Mouse (Mus musculus): Measurements from ENCODE around the gene Fkbp1a.

Gene Fkbp1a

DNA sequence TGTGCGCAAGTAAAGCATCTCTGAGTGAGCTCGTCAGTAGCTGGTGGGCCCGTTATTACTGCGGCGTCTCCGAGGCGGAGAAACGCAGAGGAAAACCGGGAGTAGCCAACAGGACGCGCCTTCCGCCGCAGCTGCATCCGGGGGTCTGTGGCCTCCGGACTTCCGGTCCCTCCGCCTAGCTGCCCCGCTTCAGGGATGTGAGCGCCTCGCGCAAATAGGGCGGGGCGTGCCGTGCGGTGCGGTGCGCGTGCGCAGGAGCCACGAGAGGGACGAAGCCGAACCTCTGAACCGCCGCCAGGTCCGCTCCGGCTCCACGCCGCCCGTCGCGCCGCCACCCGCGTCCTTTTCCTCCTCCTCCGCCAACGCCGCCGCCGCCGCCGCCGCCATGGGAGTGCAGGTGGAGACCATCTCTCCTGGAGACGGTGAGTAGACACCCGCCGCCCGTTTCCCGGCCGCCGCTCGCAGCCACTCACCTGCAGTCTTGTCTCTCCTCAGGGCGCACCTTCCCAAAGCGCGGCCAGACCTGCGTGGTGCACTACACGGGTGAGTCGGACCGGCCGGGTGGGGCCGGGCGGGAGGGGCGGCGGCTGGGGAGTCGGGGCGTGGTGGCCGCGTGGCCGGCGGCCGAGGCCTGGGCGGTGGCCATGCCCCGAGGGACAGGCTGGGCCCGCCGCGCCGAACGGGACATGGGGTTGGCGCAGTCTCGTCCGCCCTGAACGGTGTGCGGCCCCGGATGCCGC is at the start of gene Fkbp1a:
Fkbp1a (plus strand) TSS at position 161 of the 740 bp plus-strand sequence.
- peak; percentile 98 to 99 for DNase-seq

DNA sequence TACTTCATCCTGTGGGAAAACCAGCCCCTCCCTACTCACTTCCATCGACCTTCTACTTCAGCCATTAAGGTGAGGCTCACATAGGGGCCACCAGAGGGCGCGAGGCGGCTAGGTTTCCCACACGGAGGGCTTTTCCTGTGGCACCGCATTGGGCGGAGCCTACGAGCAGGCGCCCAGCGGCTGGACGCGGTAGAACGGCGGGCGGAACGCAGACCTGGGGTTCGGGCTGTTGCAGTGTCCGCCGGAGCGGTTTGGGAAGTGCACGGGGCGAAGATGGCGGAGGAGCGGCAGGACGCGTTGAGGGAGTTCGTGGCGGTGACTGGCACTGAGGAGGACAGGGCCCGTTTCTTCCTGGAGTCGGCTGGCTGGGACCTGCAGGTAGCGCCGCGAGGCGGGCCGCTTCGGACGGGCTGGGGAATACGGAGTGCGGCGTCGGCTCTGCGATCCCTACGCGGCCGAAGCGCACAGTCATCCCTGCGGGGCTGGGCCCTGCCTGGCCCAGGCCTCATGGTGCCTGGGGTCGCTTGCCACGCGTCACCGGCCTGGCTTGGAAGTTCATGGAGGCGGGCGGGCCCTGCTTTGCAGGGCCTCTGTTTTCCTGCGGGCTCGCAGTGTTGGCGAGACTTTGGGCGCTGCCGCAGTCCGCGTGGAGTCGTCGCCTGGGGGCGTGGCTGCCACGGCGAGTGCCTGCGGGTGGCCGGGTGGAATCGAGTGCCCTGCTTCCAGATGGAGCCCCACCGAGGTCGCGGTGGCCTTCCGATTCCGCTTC is 48.1 kb upstream of the Fkbp1a start, which contains the start of gene Nsfl1c:
Nsfl1c (plus strand) TSS at position 148 of the 769 bp plus-strand sequence.
- peak; percentile 96 to 98 for DNase-seq

DNA sequence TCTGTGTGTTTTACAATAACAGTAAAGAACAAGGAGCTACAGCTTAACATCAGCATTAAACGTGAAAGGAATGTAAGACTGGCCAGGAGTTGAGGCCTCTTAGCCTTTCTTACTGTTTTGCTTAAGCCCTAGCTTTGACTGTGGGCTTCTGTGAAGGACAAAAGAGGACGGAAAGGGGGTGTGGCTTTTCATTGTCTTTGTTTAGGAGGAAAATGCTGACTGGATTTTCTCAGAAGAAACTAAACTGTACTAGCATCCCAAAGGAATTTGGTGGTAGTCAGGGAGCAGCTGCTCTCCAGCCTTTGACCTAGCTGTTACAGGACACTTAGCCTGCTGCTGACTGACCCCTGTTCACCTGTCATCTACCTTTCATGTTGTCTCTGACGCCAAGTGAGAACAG is 43.9 kb upstream of the Fkbp1a start:
- DNase-seq, result no peak

DNA sequence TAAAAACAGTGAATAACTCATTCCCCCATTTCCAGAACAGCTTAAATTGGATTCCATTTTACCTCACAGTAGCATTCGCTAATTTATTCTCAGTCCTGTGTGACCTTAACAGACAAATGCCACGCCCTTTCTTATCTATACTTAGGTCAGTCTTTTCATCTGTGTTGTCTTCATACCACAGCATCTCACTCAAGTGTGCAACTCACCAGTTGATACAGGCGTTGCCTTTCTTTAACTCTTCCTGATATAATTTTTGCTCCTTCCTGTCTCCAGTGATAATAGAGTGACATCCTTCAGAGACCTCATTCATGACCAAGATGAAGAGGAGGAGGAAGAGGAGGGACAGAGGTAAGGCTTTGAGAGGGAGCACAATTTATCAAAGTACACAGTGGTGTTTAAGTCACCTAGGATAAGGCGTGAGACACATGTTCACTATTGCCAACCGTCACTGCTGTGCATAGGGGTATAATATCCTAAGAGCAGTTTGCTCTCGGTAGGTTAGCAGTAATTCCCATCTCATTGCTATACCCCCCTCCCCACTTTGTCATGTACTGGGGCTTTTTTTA is 41.8 kb upstream of the Fkbp1a start:
- DNase-seq, result no peak

DNA sequence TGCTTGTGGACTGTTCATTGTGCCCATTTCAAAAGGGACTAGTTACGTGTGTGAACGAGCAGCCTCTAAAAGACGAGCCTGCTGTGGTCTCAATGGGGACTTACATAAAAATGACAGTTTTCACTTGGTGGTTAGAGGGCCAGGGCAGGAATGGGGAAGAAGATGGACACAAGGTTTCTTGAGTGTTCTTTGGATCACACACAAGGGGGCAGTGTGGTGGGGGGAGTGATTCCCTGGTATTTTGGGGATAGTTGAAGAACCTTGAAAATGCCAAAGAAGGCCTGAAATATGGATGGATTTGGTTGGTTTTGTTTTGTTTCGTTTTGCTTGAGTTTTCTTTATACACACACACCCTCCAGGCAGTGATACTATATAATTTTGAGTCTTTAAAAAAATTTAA is 38.1 kb upstream of the Fkbp1a start:
- no peak for DNase-seq

DNA sequence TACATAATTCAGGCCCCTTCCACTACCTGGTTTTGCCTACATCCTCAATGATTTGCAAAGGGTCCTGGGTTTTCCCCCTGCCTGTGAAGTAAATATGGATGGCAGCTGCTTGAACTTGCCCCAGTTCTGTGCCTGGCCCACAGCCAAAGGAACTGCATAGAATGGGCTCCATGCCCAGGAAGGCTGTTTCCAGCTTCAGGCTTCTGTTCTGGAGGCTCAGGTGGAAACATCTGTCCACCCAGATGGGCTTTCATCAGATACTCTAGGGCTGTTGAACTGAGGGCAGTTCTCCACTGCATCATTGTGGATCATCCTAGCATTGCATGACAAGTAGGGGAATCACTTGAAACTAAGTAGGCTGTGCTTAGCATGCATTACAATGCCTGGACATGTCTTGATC is 30.1 kb upstream of the Fkbp1a start:
- peak; percentile 71 to 81 for DNase-seq

DNA sequence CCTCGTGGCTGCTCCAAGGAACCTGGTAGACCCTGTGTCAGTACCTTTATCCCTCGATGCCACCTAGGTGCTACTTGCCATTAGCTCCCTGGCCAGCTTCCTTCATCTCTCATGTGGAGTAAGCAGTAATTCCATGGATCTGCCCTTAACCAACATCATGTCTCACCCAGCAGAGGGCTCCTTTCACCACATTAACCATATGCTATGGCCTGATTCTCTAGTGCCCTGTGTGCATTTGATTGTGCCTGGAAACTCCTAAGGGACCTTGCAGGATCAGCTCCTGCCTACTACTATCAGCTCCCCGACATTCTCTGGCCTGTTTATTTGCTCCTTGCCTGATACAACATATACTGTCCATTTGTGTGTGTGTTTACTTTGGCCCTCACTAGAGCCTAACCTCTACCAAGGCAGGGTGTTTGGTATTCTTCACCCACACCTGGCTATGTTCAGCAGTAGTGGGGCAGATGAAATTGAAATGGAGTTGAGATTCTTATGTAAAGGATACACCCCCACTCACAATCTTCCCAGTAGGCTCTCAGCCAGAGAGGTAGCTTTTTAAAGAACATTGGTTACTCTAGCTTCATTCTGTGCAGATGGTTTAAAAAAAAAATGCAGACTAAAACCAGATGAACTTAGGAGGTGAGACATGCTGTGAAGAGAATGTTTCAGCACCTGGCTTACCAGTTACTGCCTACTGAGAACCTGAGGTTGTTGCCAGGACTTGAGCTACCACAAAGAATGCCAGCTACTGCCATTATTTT is 28.6 kb upstream of the Fkbp1a start:
- no peak for DNase-seq

DNA sequence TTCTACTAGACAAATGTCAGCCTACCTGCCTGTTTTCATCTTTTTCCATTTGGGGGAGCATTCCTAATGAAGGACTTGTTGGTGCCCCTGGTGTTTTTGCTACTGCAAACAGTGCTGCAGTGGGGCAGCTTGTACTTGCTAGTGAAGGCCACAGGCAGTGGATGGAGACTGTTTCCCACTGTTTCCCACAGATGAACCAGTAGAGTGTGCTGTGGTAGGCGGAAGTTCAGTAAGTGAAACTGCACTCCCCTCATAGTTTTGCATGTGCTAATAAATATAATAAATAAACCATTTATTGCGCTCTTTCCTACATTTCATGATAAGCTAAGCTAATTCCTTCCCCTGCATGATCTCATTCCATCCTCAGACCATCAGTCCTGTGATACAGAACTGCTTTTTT is 23.3 kb upstream of the Fkbp1a start:
- DNase-seq, result no peak

DNA sequence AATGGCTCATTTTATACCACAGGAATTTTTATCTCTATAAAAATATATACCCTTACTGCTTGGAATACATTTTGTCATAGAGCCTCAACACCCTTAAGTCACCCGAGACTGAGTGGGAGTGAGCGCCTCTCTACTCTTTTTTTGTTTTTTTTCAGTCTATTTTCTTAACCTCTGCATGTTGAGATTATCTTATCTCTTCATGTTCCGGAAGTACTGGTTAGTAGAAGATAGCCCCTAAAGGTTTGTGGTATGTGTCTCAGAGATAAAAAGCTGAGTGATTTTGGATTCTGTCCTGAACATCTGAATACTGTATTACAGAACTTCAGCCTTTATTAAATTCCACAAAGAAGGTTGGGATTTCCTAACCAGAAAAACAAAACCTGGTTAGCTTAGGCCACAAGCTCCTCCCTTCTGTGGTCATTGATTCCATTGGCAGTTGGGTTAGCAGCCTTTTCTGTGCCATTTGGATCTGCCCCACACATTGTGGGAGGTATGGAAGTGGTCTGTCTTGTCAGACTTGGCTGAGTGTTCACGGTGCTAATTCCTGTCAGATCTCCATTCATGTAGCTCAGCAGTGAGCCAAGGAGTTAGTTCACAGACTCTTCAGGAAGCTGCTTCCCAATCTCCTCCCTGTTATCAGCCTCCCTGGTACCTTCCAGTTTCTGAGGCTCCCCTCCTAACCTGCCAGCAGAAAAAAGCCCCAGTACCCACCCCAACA is 17.8 kb upstream of the Fkbp1a start:
- no peak for DNase-seq

DNA sequence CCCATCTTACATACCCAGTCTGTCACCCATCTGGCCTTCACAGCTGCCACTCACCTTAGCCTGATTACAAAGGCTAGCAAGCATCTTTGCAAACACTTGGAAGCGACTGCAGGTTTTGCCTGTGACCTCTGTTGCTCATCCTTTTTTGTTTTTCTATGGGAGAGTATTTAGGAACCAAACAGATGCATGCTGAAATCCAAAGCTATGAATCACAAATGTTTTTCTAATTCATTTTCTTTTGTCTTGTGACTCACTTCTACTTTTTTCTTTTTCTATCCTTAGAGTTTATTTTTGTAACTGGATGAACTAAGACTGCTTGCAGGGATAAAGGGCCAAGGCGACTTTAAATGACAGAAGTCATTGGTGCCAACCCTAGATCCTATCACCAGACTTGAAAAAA is 16.8 kb upstream of the Fkbp1a start:
- no peak for DNase-seq

DNA sequence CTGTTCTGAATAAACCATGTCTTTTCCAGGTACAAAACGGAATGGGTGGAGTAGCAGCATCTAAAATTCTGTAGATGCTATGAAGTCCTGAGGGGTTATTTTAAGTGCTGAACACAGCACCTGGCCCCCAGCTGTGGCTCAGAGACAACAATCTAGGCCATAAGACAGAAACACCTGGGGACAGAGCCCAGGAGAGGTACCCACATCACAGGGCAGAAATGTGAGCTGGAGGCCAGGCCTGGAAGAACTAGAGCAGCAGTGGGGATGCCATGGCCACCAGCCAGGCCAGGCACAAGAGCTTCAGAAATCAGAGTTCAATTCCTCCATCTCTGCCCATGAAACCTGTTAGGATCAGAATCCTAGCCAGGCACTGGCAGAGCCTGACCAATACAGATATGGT is 14.2 kb upstream of the Fkbp1a start:
- DNase-seq, result no peak

DNA sequence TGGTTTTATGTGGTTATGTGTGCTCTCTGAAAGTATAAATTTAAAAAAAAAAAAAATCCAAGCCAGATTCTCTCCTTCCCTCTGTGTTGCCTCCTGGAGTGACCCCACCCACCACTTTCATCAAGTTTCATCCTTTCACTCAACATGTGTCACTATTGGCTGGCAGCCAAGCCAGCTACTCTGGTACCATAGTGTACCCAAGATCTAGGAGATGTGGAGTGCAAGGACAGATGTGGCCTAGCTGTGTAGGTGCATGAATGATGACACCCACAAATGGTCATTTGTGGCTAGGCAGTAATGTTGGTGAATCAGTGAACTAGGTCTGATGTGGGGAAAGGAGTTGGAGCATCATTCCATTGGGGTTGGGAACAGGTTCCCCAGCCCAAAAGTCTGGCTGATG is 13.1 kb upstream of the Fkbp1a start:
- no peak for DNase-seq

DNA sequence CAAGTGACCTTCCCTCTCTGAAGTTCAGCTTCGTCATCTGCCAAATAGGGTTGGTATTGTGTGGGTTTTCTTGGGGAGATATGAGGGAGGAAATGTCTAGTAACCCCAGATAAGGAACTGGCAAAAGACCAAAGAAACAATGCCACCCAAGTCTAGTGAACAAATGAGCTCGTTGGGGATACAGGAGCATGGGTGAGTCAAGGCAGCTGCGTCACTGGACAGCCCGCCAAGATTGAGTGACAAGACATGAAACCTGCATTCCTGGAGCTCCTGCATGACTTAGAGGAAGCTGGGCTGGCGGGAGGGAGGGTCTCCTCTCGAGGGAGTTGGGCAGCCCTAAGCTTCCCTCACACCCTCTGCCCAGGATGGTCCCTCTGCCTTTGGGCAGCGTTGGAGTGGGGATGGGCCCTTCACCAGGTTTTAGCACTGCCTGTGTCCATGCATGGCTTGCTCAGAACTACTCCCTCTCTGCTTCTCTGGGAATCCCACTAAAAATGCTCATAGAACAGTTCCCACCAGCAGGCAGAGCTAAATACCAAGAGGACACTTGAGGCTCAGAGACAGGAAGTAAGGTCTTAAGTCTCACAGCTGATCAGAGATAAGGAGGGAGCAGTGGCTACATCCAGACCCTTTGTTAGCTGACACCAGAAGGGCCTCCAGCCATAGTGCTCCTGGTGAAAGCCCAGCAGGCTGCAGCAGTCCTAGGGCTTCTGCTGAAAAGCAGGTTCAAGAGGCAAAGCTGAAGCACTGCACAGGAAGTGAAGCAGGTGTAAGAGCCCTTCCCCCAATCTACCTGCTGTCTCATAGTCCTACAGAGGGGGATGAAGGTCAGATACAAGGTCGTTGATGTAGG is 11.7 kb upstream of the Fkbp1a start:
- DNase-seq, result peak; percentile 51

DNA sequence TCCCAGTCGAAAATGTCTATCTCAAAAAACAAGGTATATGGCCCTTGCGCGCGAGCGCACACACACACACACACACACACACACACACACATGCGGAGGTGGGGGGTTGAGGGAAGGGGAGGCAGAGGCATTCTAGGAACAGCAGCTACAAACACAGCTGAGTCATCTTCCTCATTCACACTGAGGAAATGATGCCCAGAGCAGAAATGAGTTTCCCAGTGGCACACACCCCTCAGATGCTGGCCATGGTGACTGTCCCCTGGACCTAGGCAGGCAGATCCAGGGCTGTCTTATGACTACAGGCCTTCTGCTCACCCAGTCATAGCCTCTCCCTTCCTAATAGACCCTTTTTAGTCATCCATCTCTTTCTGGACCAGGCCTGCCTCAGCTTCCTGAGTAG is 8.7 kb upstream of the Fkbp1a start:
- no peak for DNase-seq

DNA sequence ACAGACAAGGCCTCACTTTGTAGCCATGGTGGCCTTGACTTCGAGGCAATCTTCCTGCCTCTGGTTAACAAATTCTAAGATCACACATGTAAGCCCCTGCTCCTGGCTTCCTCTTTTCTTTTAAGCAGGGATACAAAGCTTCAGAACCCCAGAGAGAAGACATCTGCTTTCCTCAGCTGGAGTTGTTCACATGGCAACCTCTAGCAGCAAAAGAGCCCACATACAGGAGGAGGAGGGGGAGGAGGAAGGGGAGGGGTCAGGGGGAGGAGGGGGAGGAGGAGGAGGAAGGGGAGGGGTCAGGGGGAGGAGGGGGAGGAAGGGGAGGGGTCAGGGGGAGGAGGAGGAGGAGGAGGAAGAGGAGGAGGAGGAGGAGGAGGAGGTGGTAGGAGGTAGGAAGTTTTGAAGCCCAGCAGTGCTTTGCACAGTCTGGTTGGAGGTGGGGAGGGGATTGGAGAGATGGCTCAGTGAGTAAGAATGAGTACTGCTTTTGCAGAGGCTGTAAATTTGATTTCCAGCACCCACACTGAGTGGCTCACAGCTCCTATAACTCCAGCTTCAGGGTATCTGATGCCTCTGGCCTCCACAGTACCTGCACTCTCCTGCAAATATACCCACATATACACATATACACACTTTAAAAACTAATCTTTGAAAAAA is 6.2 kb upstream of the Fkbp1a start:
- no peak for DNase-seq

DNA sequence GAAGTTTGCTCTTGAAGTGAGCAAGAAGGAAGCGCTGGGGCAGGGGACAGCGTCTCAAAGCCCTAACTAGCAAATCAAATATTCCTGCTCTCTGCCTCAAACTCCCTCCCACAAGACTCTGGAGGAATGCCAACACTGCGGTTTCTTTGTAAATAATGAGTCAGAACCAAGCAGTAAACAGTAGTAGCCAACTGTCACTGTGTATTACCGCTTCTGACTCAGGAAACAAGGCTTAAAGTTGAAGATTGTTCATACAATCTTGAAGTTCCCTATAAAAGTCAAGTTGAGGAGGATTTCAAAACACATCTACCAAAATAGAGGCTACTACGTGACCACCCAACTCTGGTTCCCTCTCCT is 5.7 kb upstream of the Fkbp1a start:
- peak; percentile 36 to 82 for DNase-seq

DNA sequence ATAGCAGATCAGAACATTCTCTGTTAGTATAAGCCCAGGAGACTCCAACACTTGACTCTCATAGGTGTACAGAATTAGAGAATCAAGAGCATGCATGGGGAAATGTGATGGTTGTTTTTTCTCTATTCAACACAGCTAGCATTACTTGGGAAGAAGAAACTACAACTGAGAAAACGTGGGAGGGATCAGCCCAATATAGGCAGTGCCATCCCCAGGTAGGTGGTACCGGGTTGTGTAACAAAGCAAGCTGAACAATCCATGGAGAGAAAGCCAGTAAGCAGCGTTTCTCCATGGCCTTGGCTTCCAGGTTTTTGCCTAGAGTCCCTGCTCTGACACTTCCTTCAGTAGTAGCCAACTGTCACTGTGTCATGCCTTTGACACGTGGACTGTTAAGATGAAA is 3.6 kb upstream of the Fkbp1a start:
- no peak for DNase-seq

DNA sequence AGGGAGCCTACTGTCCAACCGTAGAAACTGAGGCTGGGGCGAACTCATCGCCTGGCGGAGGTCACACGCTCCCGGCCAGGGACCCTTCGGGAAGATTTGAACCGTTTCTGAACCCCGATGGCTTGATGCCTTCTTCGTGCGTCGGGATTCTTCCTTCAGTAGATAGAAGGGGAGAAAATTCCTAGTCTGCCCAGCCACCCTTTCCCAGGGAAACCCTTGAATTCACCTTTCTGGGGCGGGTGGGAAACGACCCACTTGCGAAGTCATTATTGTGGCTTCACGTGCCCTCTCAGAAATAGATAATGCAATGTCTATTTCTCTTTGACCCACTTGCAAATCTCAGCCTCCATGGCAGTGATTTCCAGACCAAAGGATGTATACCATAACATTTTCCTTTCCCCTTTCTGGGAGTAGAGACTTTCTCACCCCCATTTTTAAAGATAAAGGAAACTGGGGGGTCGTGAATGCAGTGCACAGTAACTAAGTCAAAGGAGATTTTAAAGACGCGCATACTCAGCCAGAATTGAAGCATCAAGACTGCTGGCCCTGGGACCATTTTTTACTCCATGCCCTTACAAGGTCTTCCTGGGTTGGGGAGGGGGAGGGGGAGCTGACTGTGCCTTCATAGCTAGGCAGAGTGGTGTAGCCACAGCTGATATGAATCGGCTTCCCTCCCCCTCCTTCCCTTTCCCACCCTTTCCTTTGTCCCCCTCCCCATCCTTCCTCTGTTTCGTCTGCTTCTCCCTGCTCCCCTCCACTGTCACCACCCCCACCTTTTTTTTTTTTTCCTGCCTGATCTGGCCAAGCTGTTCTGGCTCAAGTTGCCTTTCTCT is 996 bp downstream of the Fkbp1a start:
- peak; percentile 75 to 78 for DNase-seq

DNA sequence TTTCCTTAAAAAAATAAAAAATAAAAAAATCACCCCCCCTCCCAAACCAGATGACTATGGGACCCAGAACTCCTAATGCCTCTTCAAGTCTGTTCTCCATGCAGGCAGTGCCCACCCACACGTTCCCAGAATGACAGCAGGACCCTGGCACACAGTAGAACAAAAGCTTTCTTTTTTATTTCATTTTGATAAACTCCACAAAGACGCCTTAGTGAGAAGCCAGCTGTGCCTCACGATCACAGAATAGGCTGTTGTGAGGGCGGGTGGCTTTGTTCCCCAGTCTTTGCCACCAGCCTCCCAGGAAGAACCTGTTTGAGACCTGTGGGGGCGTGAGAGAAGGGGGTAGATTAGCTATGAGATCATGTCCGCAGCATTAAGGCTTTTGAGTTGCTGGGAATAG is 2.4 kb downstream of the Fkbp1a start:
- no peak for DNase-seq

DNA sequence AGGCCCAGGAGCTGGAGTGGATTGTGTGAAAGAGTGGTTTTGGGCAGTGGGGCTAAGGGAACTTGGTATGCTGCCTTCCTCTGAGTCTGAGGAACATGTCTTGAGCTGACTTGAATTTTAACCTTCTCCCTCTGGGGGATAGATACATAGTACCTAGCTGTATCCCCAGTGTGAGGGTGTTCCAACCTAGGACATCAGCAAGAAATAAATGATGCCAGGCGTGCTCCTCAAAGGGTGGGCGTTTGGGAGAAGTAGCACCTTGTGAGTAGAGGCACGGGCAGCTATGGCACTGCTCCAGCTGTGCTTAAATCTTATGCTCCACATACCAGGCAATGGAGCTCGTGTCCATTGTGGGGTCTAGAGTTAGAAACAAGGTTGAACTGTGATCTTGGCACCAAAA is 4.3 kb downstream of the Fkbp1a start:
- no peak for DNase-seq

Data from lung, postnatal 4 days (tissue).